Mouse (Mus musculus): Measurements from ENCODE around the gene Zfp3. TPM values are rescaled to one million over a fixed set of nuclear protein-coding genes. Genes with fewer than 3 reads are reported as not detected.

Zfp3 gene
- polyA plus RNA-seq, 1 experiment from 2014 or later, result 11.1 TPM

DNA sequence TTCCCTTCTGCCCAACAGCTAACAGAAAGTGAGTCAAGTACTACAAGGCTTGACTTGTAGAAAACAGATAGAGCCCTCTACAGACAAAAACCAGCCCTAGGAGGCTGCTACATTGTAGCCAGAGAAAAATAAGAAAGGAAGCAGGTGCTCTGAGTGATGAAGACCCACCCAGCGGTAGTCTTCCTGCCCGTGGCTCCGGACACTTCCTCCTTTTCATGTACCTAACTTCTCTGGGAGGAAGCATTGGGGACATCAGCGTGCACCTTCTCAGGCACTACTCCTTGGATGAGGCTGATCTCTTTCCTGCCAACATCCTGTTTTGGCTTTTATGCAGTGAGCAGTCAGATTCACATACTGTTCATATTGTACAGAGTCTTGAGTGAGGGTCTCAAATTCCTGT, 42.7 kb downstream of the Zfp3 start:
- DNase-seq (ENCODE audit: low spot score), result no peak
- Histone ChIP-seq H3K4me1 (replicated peaks; ENCODE audit: control insufficient read depth, insufficient read depth, low read length) (no peaks in the 10 kb centered on the region), H3K4me2 (replicated peaks; ENCODE audit: low read depth, low read length) (no peak overlapping the region), H3K4me3 (ENCODE audit: low read depth, low read length) (no peak overlapping the region), H3K27ac (ENCODE audit: low read depth, low read length) (no peak overlapping the region), H3K9me3 (ENCODE audit: control insufficient read depth, low read length) (no peaks in the 10 kb centered on the region), H3K9ac (ENCODE audit: low read depth, low read length) (no peak overlapping the region), H3K36me3 (ENCODE audit: control insufficient read depth, insufficient read depth, low read length) (no peaks in the 10 kb centered on the region), H3K27me3 (ENCODE audit: control insufficient read depth, insufficient read depth, low read length) (no peaks in the 10 kb centered on the region)
- WGBS, result 90% methylated on average over 4 of the region's 4 CpGs
- ATAC-seq (ENCODE audit: low FRiP score), result no peak

DNA sequence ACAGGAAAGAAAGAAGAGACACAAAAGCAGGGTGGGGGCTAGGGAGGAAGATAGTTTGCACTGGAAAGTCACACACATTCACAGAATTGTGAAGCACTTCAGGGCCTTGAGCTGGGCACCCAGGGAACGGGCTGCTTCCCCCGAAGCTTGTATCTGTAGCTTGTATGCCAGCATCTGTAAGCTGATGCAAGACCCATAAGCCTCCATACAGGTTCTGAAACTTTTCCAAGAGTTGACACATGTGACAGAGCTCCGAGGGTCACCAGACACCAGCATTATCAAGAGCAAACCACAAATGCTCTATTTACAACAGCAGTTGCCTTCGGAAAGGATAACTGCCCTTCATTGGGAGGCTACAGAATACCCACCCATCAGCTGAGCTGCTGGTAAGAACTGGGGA, 43.6 kb downstream of the Zfp3 start:
- no peak overlapping the region for H3K4me3 ChIP-seq (ENCODE audit: low read depth, low read length)
- no peak overlapping the region for H3K4me2 ChIP-seq (replicated peaks; ENCODE audit: low read depth, low read length)
- 91% methylated on average over 4 of the region's 4 CpGs for WGBS
- DNase-seq (ENCODE audit: low spot score), result no peak
- ATAC-seq (ENCODE audit: low FRiP score), result no peak
- H3K27me3 ChIP-seq (ENCODE audit: control insufficient read depth, insufficient read depth, low read length), result no peaks in the 10 kb centered on the region
- H3K9me3 ChIP-seq (ENCODE audit: control insufficient read depth, low read length), result no peaks in the 10 kb centered on the region
- H3K36me3 ChIP-seq (ENCODE audit: control insufficient read depth, insufficient read depth, low read length), result no peaks in the 10 kb centered on the region
- no peak overlapping the region for H3K27ac ChIP-seq (ENCODE audit: low read depth, low read length)
- no peaks in the 10 kb centered on the region for H3K4me1 ChIP-seq (replicated peaks; ENCODE audit: control insufficient read depth, insufficient read depth, low read length)
- H3K9ac ChIP-seq (ENCODE audit: low read depth, low read length), result no peak overlapping the region

- H3K4me3 ChIP-seq (ENCODE audit: low read depth, low read length), result no peak overlapping the region
- H3K4me1 ChIP-seq (replicated peaks; ENCODE audit: control insufficient read depth, insufficient read depth, low read length), result no peaks in the 10 kb centered on the region
- H3K27me3 ChIP-seq (ENCODE audit: control insufficient read depth, insufficient read depth, low read length), result no peaks in the 10 kb centered on the region
- no peaks in the 10 kb centered on the region for H3K9me3 ChIP-seq (ENCODE audit: control insufficient read depth, low read length)
- no peak overlapping the region for H3K9ac ChIP-seq (ENCODE audit: low read depth, low read length)
- no peak overlapping the region for H3K27ac ChIP-seq (ENCODE audit: low read depth, low read length)
- DNase-seq (ENCODE audit: low spot score) (no peak), ATAC-seq (ENCODE audit: low FRiP score) (no peak)
- 77% methylated on average over 3 of the region's 3 CpGs for WGBS
- H3K4me2 ChIP-seq (replicated peaks; ENCODE audit: low read depth, low read length), result no peak overlapping the region
- no peaks in the 10 kb centered on the region for H3K36me3 ChIP-seq (ENCODE audit: control insufficient read depth, insufficient read depth, low read length)
These were observed 44.1 kb downstream of the Zfp3 start for GRCm38 (mm10) chr11:70808101-70808500.

DNA sequence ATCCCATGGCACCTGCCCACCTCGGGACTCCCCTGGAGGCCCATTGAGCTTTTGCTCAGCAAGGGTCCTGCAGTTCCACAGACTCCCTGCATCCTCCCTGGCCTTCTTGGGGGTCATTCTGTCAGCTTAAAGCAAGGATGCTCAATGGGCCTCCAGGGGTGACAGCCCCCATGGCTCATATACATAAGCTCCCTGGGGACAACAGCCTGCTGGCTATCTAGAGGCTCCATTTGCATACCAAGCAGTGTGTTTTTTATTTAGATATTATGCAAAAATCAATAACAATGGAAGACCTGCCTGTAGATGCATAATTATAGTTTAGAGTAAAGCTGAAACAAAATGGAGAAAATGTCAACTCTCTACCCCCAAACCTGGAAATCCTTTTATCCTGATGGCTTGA, 45.0 kb downstream of the Zfp3 start:
- Histone ChIP-seq H3K27me3 (ENCODE audit: control insufficient read depth, insufficient read depth, low read length) (no peaks in the 10 kb centered on the region), H3K4me2 (replicated peaks; ENCODE audit: low read depth, low read length) (no peak overlapping the region), H3K9ac (ENCODE audit: low read depth, low read length) (no peak overlapping the region), H3K4me3 (ENCODE audit: low read depth, low read length) (no peak overlapping the region), H3K36me3 (ENCODE audit: control insufficient read depth, insufficient read depth, low read length) (no peaks in the 10 kb centered on the region), H3K4me1 (replicated peaks; ENCODE audit: control insufficient read depth, insufficient read depth, low read length) (no peaks in the 10 kb centered on the region), H3K9me3 (ENCODE audit: control insufficient read depth, low read length) (no peaks in the 10 kb centered on the region), H3K27ac (ENCODE audit: low read depth, low read length) (no peak overlapping the region)
- 8% methylated on average over 1 of the region's 1 CpGs for WGBS
- DNase-seq (ENCODE audit: low spot score) (no peak), ATAC-seq (ENCODE audit: low FRiP score) (no peak)

DNA sequence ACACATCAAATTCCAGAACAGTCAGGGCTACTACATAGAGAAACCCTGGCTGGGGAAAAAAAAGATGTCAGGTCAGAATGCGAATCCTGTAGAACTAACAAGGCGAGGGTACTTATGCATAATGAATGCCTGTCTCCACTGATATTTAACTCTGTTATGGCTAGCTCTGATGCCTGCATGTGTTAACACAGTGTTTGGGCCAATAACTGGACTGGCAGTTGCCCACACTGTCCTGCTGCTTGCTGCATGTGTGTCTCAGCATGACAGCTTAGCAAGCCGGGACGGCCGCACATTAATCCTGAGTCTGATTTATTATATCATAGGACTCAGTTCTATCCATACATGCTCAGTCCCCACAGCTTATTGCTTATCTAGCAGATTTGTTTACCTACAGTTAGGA, 47.0 kb downstream of the Zfp3 start:
- Histone ChIP-seq H3K36me3 (ENCODE audit: control insufficient read depth, insufficient read depth, low read length) (no peaks in the 10 kb centered on the region), H3K27me3 (ENCODE audit: control insufficient read depth, insufficient read depth, low read length) (no peaks in the 10 kb centered on the region), H3K9ac (ENCODE audit: low read depth, low read length) (no peak overlapping the region), H3K27ac (ENCODE audit: low read depth, low read length) (no peak overlapping the region), H3K9me3 (ENCODE audit: control insufficient read depth, low read length) (no peaks in the 10 kb centered on the region), H3K4me3 (ENCODE audit: low read depth, low read length) (no peak overlapping the region), H3K4me2 (replicated peaks; ENCODE audit: low read depth, low read length) (no peak overlapping the region), H3K4me1 (replicated peaks; ENCODE audit: control insufficient read depth, insufficient read depth, low read length) (no peaks in the 10 kb centered on the region)
- no peak for DNase-seq (ENCODE audit: low spot score)
- no peak for ATAC-seq (ENCODE audit: low FRiP score)
- WGBS, result 87% methylated on average over 5 of the region's 5 CpGs

GRCm38 (mm10) chr11:70811471-70812240, 47.6 kb downstream of the Zfp3 start:
- Histone ChIP-seq H3K9ac (ENCODE audit: low read depth, low read length) (no peak overlapping the region), H3K36me3 (ENCODE audit: control insufficient read depth, insufficient read depth, low read length) (no peaks in the 10 kb centered on the region), H3K27me3 (ENCODE audit: control insufficient read depth, insufficient read depth, low read length) (no peaks in the 10 kb centered on the region), H3K4me3 (ENCODE audit: low read depth, low read length) (no peak overlapping the region), H3K9me3 (ENCODE audit: control insufficient read depth, low read length) (no peaks in the 10 kb centered on the region), H3K4me2 (replicated peaks; ENCODE audit: low read depth, low read length) (no peak overlapping the region), H3K4me1 (replicated peaks; ENCODE audit: control insufficient read depth, insufficient read depth, low read length) (no peaks in the 10 kb centered on the region), H3K27ac (ENCODE audit: low read depth, low read length) (no peak overlapping the region)
- ATAC-seq (ENCODE audit: low FRiP score) (no peak), DNase-seq (ENCODE audit: low spot score) (no peak)
- 81% methylated on average over 13 of the region's 13 CpGs for WGBS

DNA sequence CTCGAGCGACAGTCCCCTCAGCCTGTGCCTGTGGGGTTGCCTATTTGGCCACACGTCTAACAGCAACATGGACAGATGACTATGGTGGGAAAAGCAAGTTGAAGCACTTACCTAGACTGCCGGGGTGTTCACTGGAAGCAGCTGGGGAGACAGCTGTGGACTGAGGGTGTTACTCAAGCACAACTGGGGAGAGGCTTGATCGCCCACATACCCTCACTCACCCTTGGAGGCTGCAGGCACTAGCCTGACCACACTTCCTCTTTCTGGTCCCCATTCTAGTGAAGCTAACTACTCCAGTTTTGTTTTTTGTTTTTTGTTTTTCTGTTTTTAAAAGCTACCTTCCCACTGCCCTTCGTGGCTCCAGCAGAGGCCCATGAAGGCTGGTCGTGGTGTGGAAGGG, 48.4 kb downstream of the Zfp3 start, which contains the start of gene Scimp:
Scimp (minus strand) TSS at position 222 of the 400 bp plus-strand sequence.
- ATAC-seq (ENCODE audit: low FRiP score), result no peak
- WGBS, result 87% methylated on average over 7 of the region's 7 CpGs
- no peaks in the 10 kb centered on the region for H3K9me3 ChIP-seq (ENCODE audit: control insufficient read depth, low read length)

DNA sequence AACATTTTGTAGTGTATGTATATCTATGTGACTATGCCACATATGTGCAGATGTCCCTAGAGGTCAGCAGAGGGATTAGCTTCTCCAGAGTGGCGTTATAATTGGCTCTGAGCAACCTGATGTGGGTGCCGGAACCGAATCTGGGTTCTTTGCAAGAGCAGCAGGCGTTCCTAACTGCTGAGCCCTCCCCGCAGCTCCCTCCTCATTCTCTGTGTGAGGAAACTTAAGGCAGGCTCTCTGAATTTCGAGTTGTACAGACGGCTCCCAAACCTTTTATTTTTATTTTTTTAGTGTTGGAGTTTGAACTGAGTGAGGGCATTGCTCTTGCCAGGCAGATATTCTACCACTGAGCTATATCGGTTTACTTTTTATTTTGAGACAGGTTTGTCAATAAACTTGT, 51.1 kb downstream of the Zfp3 start:
- Histone ChIP-seq H3K4me1 (replicated peaks; ENCODE audit: control insufficient read depth, insufficient read depth, low read length) (no peaks in the 10 kb centered on the region), H3K4me3 (ENCODE audit: low read depth, low read length) (no peak overlapping the region), H3K4me2 (replicated peaks; ENCODE audit: low read depth, low read length) (no peak overlapping the region), H3K9me3 (ENCODE audit: control insufficient read depth, low read length) (no peaks in the 10 kb centered on the region), H3K27ac (ENCODE audit: low read depth, low read length) (no peak overlapping the region), H3K9ac (ENCODE audit: low read depth, low read length) (no peak overlapping the region), H3K36me3 (ENCODE audit: control insufficient read depth, insufficient read depth, low read length) (no peaks in the 10 kb centered on the region), H3K27me3 (ENCODE audit: control insufficient read depth, insufficient read depth, low read length) (no peaks in the 10 kb centered on the region)
- DNase-seq (ENCODE audit: low spot score) (no peak), ATAC-seq (ENCODE audit: low FRiP score) (no peak)
- WGBS, result 86% methylated on average over 8 of the region's 8 CpGs

More for the DNA sequence above, 48.4 kb downstream of the Zfp3 start, which contains the start of gene Scimp:
- Histone ChIP-seq H3K27ac (ENCODE audit: low read depth, low read length) (no peak within 1 kb of the TSS), H3K4me1 (replicated peaks; ENCODE audit: control insufficient read depth, insufficient read depth, low read length) (no peaks in the 10 kb centered on the region), H3K4me3 (ENCODE audit: low read depth, low read length) (no peak within 1 kb of the TSS), H3K36me3 (ENCODE audit: control insufficient read depth, insufficient read depth, low read length) (no peaks in the 10 kb centered on the region), H3K4me2 (replicated peaks; ENCODE audit: low read depth, low read length) (no peak within 1 kb of the TSS), H3K9ac (ENCODE audit: low read depth, low read length) (no peak within 1 kb of the TSS), H3K27me3 (ENCODE audit: control insufficient read depth, insufficient read depth, low read length) (no peaks in the 10 kb centered on the region)
- DNase-seq (ENCODE audit: low spot score), result no peak

DNA sequence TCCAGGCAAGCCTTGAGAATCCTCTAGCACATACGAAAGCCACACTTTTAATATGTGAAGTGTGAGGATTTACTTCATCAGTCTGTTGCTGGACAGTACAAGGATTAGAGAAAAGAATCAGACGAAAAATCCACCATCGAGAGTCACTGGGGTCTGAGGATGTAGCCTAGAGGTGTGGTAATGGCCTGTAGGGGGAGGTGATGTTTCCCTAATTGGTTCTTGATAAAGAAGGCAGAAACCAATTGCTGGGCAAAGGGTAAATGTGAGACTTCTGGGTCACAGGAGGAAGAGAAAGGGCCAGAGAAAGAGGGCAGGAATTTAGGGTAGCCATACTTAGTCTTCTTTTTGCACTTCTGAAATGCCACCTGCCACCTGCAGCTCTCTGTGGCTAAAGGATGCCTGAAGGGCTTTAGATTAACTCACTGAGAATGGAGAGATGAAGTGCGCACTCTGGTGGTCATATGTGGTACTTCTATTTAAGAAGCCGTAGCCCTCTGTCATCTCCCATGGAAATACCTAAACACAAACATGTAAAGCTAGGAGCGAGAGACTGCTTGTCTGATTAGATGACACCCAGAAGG, 51.6 kb downstream of the Zfp3 start:
- no peak overlapping the region for H3K4me2 ChIP-seq (replicated peaks; ENCODE audit: low read depth, low read length)
- no peaks in the 10 kb centered on the region for H3K36me3 ChIP-seq (ENCODE audit: control insufficient read depth, insufficient read depth, low read length)
- 30% methylated on average over 6 of the region's 6 CpGs for WGBS
- H3K9ac ChIP-seq (ENCODE audit: low read depth, low read length), result no peak overlapping the region
- H3K9me3 ChIP-seq (ENCODE audit: control insufficient read depth, low read length), result no peaks in the 10 kb centered on the region
- H3K4me3 ChIP-seq (ENCODE audit: low read depth, low read length), result no peak overlapping the region
- no peak overlapping the region for H3K27ac ChIP-seq (ENCODE audit: low read depth, low read length)
- ATAC-seq (ENCODE audit: low FRiP score), result no peak
- H3K27me3 ChIP-seq (ENCODE audit: control insufficient read depth, insufficient read depth, low read length), result no peaks in the 10 kb centered on the region
- peak; percentile 81 for DNase-seq (ENCODE audit: low spot score)
- no peaks in the 10 kb centered on the region for H3K4me1 ChIP-seq (replicated peaks; ENCODE audit: control insufficient read depth, insufficient read depth, low read length)
